Mouse (Mus musculus) brain, embryonic 14.5 days (tissue): Measurements from ENCODE around the gene Dedd2.

Experiments
- CTCF ChIP-seq: fragments of 200-500 bp; IDR thresholded peaks from 2 replicates; pipeline ENCODE4 v1.5.1; 2012; ENCODE audit warnings: inconsistent platforms, mild to moderate bottlenecking, moderate library complexity, borderline replicate concordance; ENCODE audit not compliant: insufficient read depth, insufficient read length; ENCODE audit errors: extremely low read depth
- POLR2A ChIP-seq: fragments of 200-500 bp; IDR thresholded peaks from 2 replicates; pipeline ENCODE4 v1.6.1; 2012; ENCODE audit warnings: mild to moderate bottlenecking, inconsistent platforms, borderline replicate concordance; ENCODE audit not compliant: poor library complexity, insufficient read depth, insufficient read length, severe bottlenecking; ENCODE audit errors: extremely low read depth

- no peak for TF ChIP-seq POLR2A
- no peak for TF ChIP-seq CTCF
These were observed 28.3 kb downstream of the Dedd2 start for GRCm38 (mm10) chr7:25192110-25192509.
